Mouse (Mus musculus) brain, adult 10 weeks (tissue): ENCODE data around the gene Lct. TPM values are rescaled to one million over a fixed set of nuclear protein-coding genes. Genes with fewer than 3 reads are reported as not detected.

Experiments used
- polyA plus RNA-seq: library from polyadenylated mRNA; stranded (reverse); fragments of 350-450 nt; fragmentation: Illumina TruSeq; extraction: RNeasy Lipid Tissue Mini Kit (QIAGEN cat#74804); gene quantifications from one replicate; pipeline ENCODE4 v1.2.3, GENCODE M21; 2015; ENCODE audit warnings: low read depth, low replicate concordance

The Lct gene
- polyA plus RNA-seq, result 1.9 TPM

GRCm38 (mm10) chr1:128328218-128328617, at the start of gene Lct:
Gene Lct (minus strand): TSS chr1:128328318.

DNA sequence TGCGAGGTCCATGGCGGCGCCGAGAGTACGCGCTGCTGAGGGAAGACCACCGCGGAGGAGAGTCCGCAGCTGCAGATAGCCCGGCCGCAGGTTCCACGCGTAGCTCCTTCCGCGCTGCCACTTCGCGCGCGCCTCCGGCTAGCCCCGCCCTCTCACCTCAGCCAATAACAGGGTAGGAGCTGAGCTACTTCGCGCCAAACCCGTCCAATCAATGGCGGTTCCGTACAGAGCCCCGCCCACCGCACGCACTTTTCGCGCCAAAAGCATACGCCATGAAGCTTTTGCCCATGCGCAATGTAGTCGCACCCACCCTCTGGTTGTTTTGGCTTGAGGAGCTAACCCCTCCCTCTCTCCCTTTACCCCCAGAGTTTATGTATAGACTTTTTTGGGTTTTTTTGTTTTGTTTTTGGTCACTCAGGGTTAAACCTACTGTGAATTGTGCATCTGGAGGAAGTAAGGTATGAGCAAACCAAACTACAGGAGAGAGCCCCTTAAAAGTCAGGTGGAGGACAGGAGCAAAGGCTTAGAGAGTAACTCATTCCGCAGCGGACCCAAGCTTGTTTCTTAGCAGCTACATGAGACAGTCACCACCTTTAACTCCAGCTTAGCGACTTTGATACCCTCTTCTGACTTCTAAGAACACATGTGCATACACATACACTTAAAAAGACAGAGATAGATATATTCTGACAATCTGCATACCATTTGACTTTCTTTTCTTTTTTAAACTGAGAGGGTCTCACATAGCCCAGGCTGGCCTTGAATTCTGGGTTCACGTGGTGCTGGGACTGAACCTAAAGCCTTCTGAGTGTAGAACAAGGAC, 31.6 kb upstream of the Lct start, which contains the start of gene Mcm6:
TSS of gene Mcm6 (minus strand) at position 111 of the 823 bp plus-strand sequence.

GRCm38 (mm10) chr1:128243627-128243995, 84.5 kb downstream of the Lct start, which contains the start of gene Ubxn4:
Gene Ubxn4 (plus strand): TSS chr1:128243964.

Other genes starting within 250 kb of the Lct start
- 4.2 TPM for gene Zranb3, start 225.3 kb downstream of the Lct start, polyA plus RNA-seq
- gene R3hdm1, start 225.0 kb downstream of the Lct start, polyA plus RNA-seq, result 249 TPM
- 43.7 TPM for gene Ubxn4, start 84.4 kb downstream of the Lct start, polyA plus RNA-seq
- 5.4 TPM for gene Mcm6, start 31.3 kb upstream of the Lct start, polyA plus RNA-seq
- gene Dars, start 89.0 kb upstream of the Lct start, polyA plus RNA-seq, result 72.2 TPM